Mouse (Mus musculus) gastrocnemius, postnatal 25 days (tissue): ENCODE measurements around the gene Krtap11-1. TPM values are rescaled to one million over a fixed set of nuclear protein-coding genes. Genes with fewer than 3 reads are reported as not detected.

Experiments
- DNase-seq: peaks from one replicate; pipeline ENCODE4 v3.0.0; 2022
- long read RNA-seq, 2 experiments: library from polyadenylated mRNA; stranded (forward); transcript quantifications; one replicate each; pipeline ENCODE4 v2.0.0; 2021
- total RNA-seq, 2 experiments: library from RNA; stranded (reverse); gene quantifications; 1 replicate in 1 of 2; 2 replicates in 1 of 2; pipeline ENCODE4 v1.2.3; 2021

Gene Krtap11-1
- not detected for total RNA-seq
- long read RNA-seq, experiment 1 = 0 reads
- long read RNA-seq, experiment 2 = 0 reads

GRCm38 (mm10) chr16:89571083-89571482, at the start of gene Krtap11-1:
Krtap11-1 (minus strand) TSS chr16:89571183.
- no peak for DNase-seq

- DNase-seq = no peak
Observed at GRCm38 (mm10) chr16:89618190-89618589, 47.2 kb upstream of the Krtap11-1 start.

- peak; percentile 46 for DNase-seq
Observed at GRCm38 (mm10) chr16:89617251-89617650, 46.3 kb upstream of the Krtap11-1 start.

GRCm38 (mm10) chr16:89613726-89614125, 42.7 kb upstream of the Krtap11-1 start:
- no peak for DNase-seq

GRCm38 (mm10) chr16:89608791-89609185, 37.8 kb upstream of the Krtap11-1 start:
- DNase-seq = peak; percentile 67

GRCm38 (mm10) chr16:89608161-89608790, 37.3 kb upstream of the Krtap11-1 start:
- DNase-seq = peak; percentile 77

- DNase-seq = no peak
Observed at GRCm38 (mm10) chr16:89606951-89607350, 36.0 kb upstream of the Krtap11-1 start.

- DNase-seq = no peak
Observed at GRCm38 (mm10) chr16:89587209-89587608, 16.2 kb upstream of the Krtap11-1 start.

- no peak for DNase-seq
Observed at GRCm38 (mm10) chr16:89585604-89586508, 14.9 kb upstream of the Krtap11-1 start.

GRCm38 (mm10) chr16:89581658-89582057, 10.7 kb upstream of the Krtap11-1 start:
- DNase-seq = no peak

GRCm38 (mm10) chr16:89570516-89570915, 467 bp downstream of the Krtap11-1 start:
- peak; percentile 31 for DNase-seq

- DNase-seq = no peak
Observed at GRCm38 (mm10) chr16:89569136-89569535, 1.8 kb downstream of the Krtap11-1 start.

- no peak for DNase-seq
Observed at GRCm38 (mm10) chr16:89568141-89568540, 2.8 kb downstream of the Krtap11-1 start.

- DNase-seq = no peak
Observed at GRCm38 (mm10) chr16:89550298-89550697, 20.7 kb downstream of the Krtap11-1 start.

- no peak for DNase-seq
Observed at GRCm38 (mm10) chr16:89538031-89538484, 32.9 kb downstream of the Krtap11-1 start.

- no peak for DNase-seq
Observed at GRCm38 (mm10) chr16:89537349-89537748, 33.6 kb downstream of the Krtap11-1 start.

GRCm38 (mm10) chr16:89530547-89530946, 40.4 kb downstream of the Krtap11-1 start:
- DNase-seq = no peak

GRCm38 (mm10) chr16:89529846-89530245, 41.1 kb downstream of the Krtap11-1 start:
- no peak for DNase-seq

- no peak for DNase-seq
Observed at GRCm38 (mm10) chr16:89528380-89528779, 42.6 kb downstream of the Krtap11-1 start.

- DNase-seq = no peak
Observed at GRCm38 (mm10) chr16:89520996-89521395, 50.0 kb downstream of the Krtap11-1 start.

GRCm38 (mm10) chr16:89520555-89520954, 50.4 kb downstream of the Krtap11-1 start:
- no peak for DNase-seq
